7 mouse cellular contexts compared by ENCODE assay signal in genomic region chr5:53998146-53998742, GRCm38 (mm10). TPM values are rescaled to one million over a fixed set of nuclear protein-coding genes. Genes with fewer than 3 reads are reported as not detected.
DNase-seq lines count a peak whose midpoint lies in the region; ATAC-seq and TF ChIP-seq lines count a peak whose summit lies in the region.

Stim2 (plus strand) TSS chr5:53998499.

- H3K4me2 ChIP-seq in intestine, postnatal 0 days (replicated peaks; ENCODE audit: low read depth), result peak within 1 kb of the TSS; percentile 86
- H3K4me2 ChIP-seq in midbrain, embryonic 12.5 days (replicated peaks), result peak within 1 kb of the TSS; percentile 82

- H3K4me1 ChIP-seq in intestine, postnatal 0 days (replicated peaks; ENCODE audit: control insufficient read depth, insufficient read depth, low read length), result peaks cover 3% of the 10 kb centered on the region; the same call in 1 of the 2 replicates
- H3K4me1 ChIP-seq in midbrain, embryonic 12.5 days, result peaks cover 22% of the 10 kb centered on the region
- peaks cover 12% of the 10 kb centered on the region; the same call in 1 of the 2 replicates for H3K4me1 ChIP-seq in small intestine, adult 2 months (ENCODE audit: control insufficient read depth, insufficient read depth, insufficient read length, low read length)

- intact Hi-C loops in left cerebral cortex, postnatal 4 days (cut with DNase I), result no loop called here

- H3K27ac ChIP-seq in intestine, postnatal 0 days (ENCODE audit: low read depth, low read length), result peak within 1 kb of the TSS; percentile 89
- peak within 1 kb of the TSS; percentile 93 for H3K27ac ChIP-seq in midbrain, embryonic 12.5 days (replicated peaks)
- peak within 1 kb of the TSS; percentile 80 for H3K27ac ChIP-seq in small intestine, adult 2 months (ENCODE audit: insufficient read depth, low read depth, low read length)

- H3K9ac ChIP-seq in intestine, postnatal 0 days (ENCODE audit: low read depth, low read length), result peak within 1 kb of the TSS; percentile 81
- H3K9ac ChIP-seq in midbrain, embryonic 12.5 days (replicated peaks), result peak within 1 kb of the TSS; percentile 94

- peak; percentile 66; the same call in 1 of the 2 replicates for TF ChIP-seq POLR2A in small intestine, adult 2 months (IDR thresholded peaks at IDR 0.05; ENCODE audit: low read depth, low read length)

- H3K27me3 ChIP-seq in intestine, postnatal 0 days (replicated peaks; ENCODE audit: control insufficient read depth, insufficient read depth, low read length), result no peaks in the 10 kb centered on the region
- peaks cover 5% of the 10 kb centered on the region; the same call in 1 of the 2 replicates for H3K27me3 ChIP-seq in midbrain, embryonic 12.5 days
- no peaks in the 10 kb centered on the region for H3K27me3 ChIP-seq in small intestine, adult 2 months (ENCODE audit: control insufficient read depth, insufficient read depth, low read length)

- no peaks in the 10 kb centered on the region for H3K9me3 ChIP-seq in intestine, postnatal 0 days (ENCODE audit: control insufficient read depth)
- H3K9me3 ChIP-seq in midbrain, embryonic 12.5 days, result no peaks in the 10 kb centered on the region

- 0 out of 2 replicates have a peak, but pooled peaks have one; percentile 9 for TF ChIP-seq CTCF in intestine, postnatal 0 days (IDR thresholded peaks at IDR 0.05; ENCODE audit: low read depth)
- peak; percentile 9; the same call in 1 of the 2 replicates for TF ChIP-seq CTCF in small intestine, adult 2 months (IDR thresholded peaks at IDR 0.05; ENCODE audit: extremely low read depth, insufficient read length, insufficient replicate concordance, low read depth, low read length)

- peak; percentile 93 for DNase-seq in adrenal gland, adult 8-10 months
- DNase-seq in embryo, embryonic 9.5 days (ENCODE audit: extremely low spot score), result peak; percentile 97
- DNase-seq in gonadal fat pad, adult 2 months (ENCODE audit: low read depth), result peak; percentile 57
- peak; percentile 97 for DNase-seq in left cerebral cortex, postnatal 4 days

- H3K36me3 ChIP-seq in intestine, postnatal 0 days (ENCODE audit: control insufficient read depth, insufficient read depth), result no peaks in the 10 kb centered on the region
- H3K36me3 ChIP-seq in midbrain, embryonic 12.5 days, result no peaks in the 10 kb centered on the region
- no peaks in the 10 kb centered on the region for H3K36me3 ChIP-seq in small intestine, adult 2 months (ENCODE audit: control insufficient read depth, insufficient read depth, low read length)

- WGBS in intestine, postnatal 0 days, result under 1% methylated on average over 40 of the region's 71 CpGs
- under 1% methylated on average over 36 of the region's 71 CpGs for WGBS in midbrain, embryonic 12.5 days
- WGBS in small intestine, adult 2 months, result under 1% methylated on average over 62 of the region's 71 CpGs

- ATAC-seq in intestine, postnatal 0 days, result peak; percentile 92
- ATAC-seq in midbrain, embryonic 12.5 days (ENCODE audit: low FRiP score, low read depth), result peak; percentile 97

- H3K4me3 ChIP-seq in intestine, postnatal 0 days (ENCODE audit: low read depth, low read length), result peak within 1 kb of the TSS; percentile 90
- H3K4me3 ChIP-seq in midbrain, embryonic 12.5 days, result peak within 1 kb of the TSS; percentile 91
- H3K4me3 ChIP-seq in small intestine, adult 2 months (ENCODE audit: low read depth, low read length), result peak within 1 kb of the TSS; percentile 94

RNA-seq across cellular contexts. Expression of gene Stim2, which starts in this region (rescaled TPM):
- 10 to 100 TPM; 19.3 to 39.5 (median 34.2) TPM for total RNA-seq in adrenal gland, adult 8-10 months (2022)
- 22.9 and 24.2 TPM in 2 replicates for polyA plus RNA-seq in gonadal fat pad, adult 2 months (2012; rRNA removed)
- polyA plus RNA-seq in intestine, postnatal 0 days (2015; fragmentation: Nextera tagmentation; extraction: Ambion mirVana), result 13.9 and 14.1 TPM in 2 replicates
- total RNA-seq in left cerebral cortex, postnatal 4 days (2021), result 10 to 100 TPM; 48.5 to 50.2 TPM
- polyA plus RNA-seq in midbrain, embryonic 12.5 days (2016; fragmentation: Nextera tagmentation; extraction: Ambion mirVana), result 24.1 and 24.7 TPM in 2 replicates
- 10.1 and 18.7 TPM in 2 replicates for polyA plus RNA-seq in small intestine, adult 2 months (2012; rRNA removed)

Comparison
In these comparisons a context has a peak if more than half of its experiments do, and no peak if none do; other contexts are left out.
1. Peak in every context shown above with its lines: DNase-seq, ATAC-seq, H3K4me3 ChIP-seq and H3K27ac ChIP-seq.